Mouse (Mus musculus) thymus, adult 2 months (tissue): ENCODE measurements around the gene Plcxd1.

Source experiments
- CTCF ChIP-seq: fragments of 200-500 bp; IDR thresholded peaks from 2 replicates; pipeline ENCODE4 v1.5.1; 2012; ENCODE audit warnings: mild to moderate bottlenecking, control low read depth, low read length, moderate library complexity, borderline replicate concordance; ENCODE audit not compliant: control insufficient read depth, poor library complexity, insufficient read depth; ENCODE audit errors: extremely low read depth
- POLR2A ChIP-seq: fragments of 200-500 bp; IDR thresholded peaks from 2 replicates; pipeline ENCODE4 v1.6.1; 2012; ENCODE audit warnings: mild to moderate bottlenecking, low read length, control low read depth, moderate library complexity; ENCODE audit not compliant: control insufficient read depth, poor library complexity, insufficient read depth; ENCODE audit errors: extremely low read depth

GRCm38 (mm10) chr5:110109991-110110441 is 10.2 kb downstream of the Plcxd1 start, which contains the start of gene Zfp605:
- TF ChIP-seq POLR2A: no peak
- no peak for TF ChIP-seq CTCF
